Comparison of ENCODE assay signal across 9 mouse cellular contexts in the genomic region with DNA sequence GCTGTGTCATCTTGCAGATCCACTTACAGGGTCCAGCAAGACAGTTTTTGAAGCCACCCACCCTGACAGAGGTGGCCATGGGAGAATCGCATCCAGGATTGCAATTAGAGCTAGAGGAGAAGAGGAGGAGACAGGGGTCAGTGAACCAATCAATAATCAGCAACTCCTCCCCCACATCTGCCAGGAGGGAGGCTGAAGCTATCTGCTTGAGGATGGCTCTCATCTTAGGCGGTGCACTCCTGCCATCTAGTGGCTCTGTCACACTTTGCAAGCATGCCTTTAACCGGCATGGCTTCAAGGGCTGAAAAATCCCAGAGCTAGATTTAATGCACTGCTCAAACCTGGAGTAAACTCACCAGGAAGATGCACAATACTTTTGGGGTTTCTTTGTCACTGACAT.
DNase-seq lines count a peak whose midpoint lies in the region; ATAC-seq and TF ChIP-seq lines count a peak whose summit lies in the region.
"Had no signal": no experiment of that assay in that cellular context is flagged by ENCODE, and none has a peak within 500 bp of the region (broad histone marks: within the 10 kb centered on the region; RNA-seq: fewer than 3 reads in every experiment).

No protein-coding gene starts in this region.

- DNase-seq in CH12.LX (ENCODE audit: extremely low read depth): peak; percentile 91
- DNase-seq in brain, embryonic 14.5 days (ENCODE audit: low read depth): peak; percentile 96
- peak; percentile 90 for DNase-seq in forebrain, embryonic 11.5 days (ENCODE audit: low spot score)
- peak; percentile 20 for DNase-seq in heart, postnatal 25 days (ENCODE audit: low spot score)
- DNase-seq in large intestine, adult 2 months (ENCODE audit: low read depth, low spot score): peak; percentile 6
- peak; percentile 60 for DNase-seq in lung, adult 2 months
- DNase-seq in ovary, postnatal 10 days (ENCODE audit: low spot score): peak; percentile 44
- DNase-seq in thymus, postnatal 14 days: peak; percentile 57

- H3K27ac ChIP-seq in CH12.LX (ENCODE audit: insufficient read depth, low read depth): no peak overlapping the region
- H3K27ac ChIP-seq in forebrain, embryonic 11.5 days (ENCODE audit: low read depth, low read length): no peak overlapping the region
- H3K27ac ChIP-seq: heart, embryonic 13.5 days had no signal

- H3K9ac ChIP-seq in CH12.LX (ENCODE audit: insufficient read depth, low read depth): no peak overlapping the region
- H3K9ac ChIP-seq in forebrain, embryonic 11.5 days (ENCODE audit: low read length): no peak overlapping the region
- H3K9ac ChIP-seq: heart, embryonic 13.5 days had no signal

- no peak overlapping the region for H3K4me3 ChIP-seq in CH12.LX (replicated peaks in 1 of 3; ENCODE audit: low read depth in 2 of 3, low read length in 2 of 3, poor library complexity in 1 of 3)
- H3K4me3 ChIP-seq in forebrain, embryonic 11.5 days (ENCODE audit: low read depth, low read length): no peak overlapping the region
- H3K4me3 ChIP-seq in lung, adult 2 months (replicated peaks; ENCODE audit: extremely low read depth, low read depth, low read length): no peak overlapping the region
- H3K4me3 ChIP-seq: heart, embryonic 13.5 days had no signal

- peaks cover 0 to 10% of the 10 kb centered on the region in 2 experiments; a peak in 2 of 4 replicates for H3K4me1 ChIP-seq in CH12.LX (ENCODE audit: control insufficient read depth in 1 of 2, insufficient read depth in 2 of 2)
- peaks cover 3% of the 10 kb centered on the region; the same call in 1 of the 2 replicates for H3K4me1 ChIP-seq in forebrain, embryonic 11.5 days (replicated peaks; ENCODE audit: control insufficient read depth, insufficient read depth, low read length)
- H3K4me1 ChIP-seq in lung, adult 2 months (ENCODE audit: control insufficient read depth, insufficient read depth, low read length): no peaks in the 10 kb centered on the region
- H3K4me1 ChIP-seq: heart, embryonic 13.5 days had no signal

- dilution Hi-C loops in CH12.LX (cut with MboI; ENCODE audit: extremely low pct_ligation_motif_present, extremely low pct_unique_long_range_greater_than_20kb, low sequenced_read_pairs): no loop called here

- no peak; the same call in none of the 2 replicates for TF ChIP-seq RAD21 in CH12.LX (IDR thresholded peaks at IDR 0.05; ENCODE audit: low read depth, low read length)

- in situ Hi-C loops in CH12.LX (cut with MboI; ENCODE audit: low pct_ligation_motif_present, low pct_unique_long_range_greater_than_20kb, low sequenced_read_pairs): loop anchor here (25.0 kb wide), 4 partner anchors 296 to 771 kb away; no protein-coding TSS in a partner anchor

- H3K36me3 ChIP-seq in CH12.LX (replicated peaks in 1 of 2; ENCODE audit: control insufficient read depth in 1 of 2, insufficient read depth in 1 of 2, low read length in 1 of 2): no peaks in the 10 kb centered on the region
- H3K36me3 ChIP-seq in forebrain, embryonic 11.5 days (ENCODE audit: control insufficient read depth, insufficient read depth, low read length): no peaks in the 10 kb centered on the region
- H3K36me3 ChIP-seq: heart, embryonic 13.5 days had no signal

- no peaks in the 10 kb centered on the region for H3K27me3 ChIP-seq in CH12.LX (replicated peaks)
- H3K27me3 ChIP-seq in forebrain, embryonic 11.5 days (ENCODE audit: control insufficient read depth, insufficient read depth, low read length): no peaks in the 10 kb centered on the region
- H3K27me3 ChIP-seq: heart, embryonic 13.5 days had no signal

- peak; percentile 90 to 94 for TF ChIP-seq CTCF in CH12.LX (conservative IDR thresholded peaks at IDR 0.05 in 1 of 2, IDR thresholded peaks at IDR 0.05 in 1 of 2; ENCODE audit: low read depth in 2 of 2, low read length in 2 of 2)
- TF ChIP-seq CTCF in brain, embryonic 14.5 days (IDR thresholded peaks at IDR 0.05; ENCODE audit: borderline replicate concordance, extremely low read depth, insufficient read depth, insufficient read length): peak; percentile 99
- peak; percentile 97 for TF ChIP-seq CTCF in lung, adult 2 months (IDR thresholded peaks at IDR 0.05; ENCODE audit: insufficient read depth, low read length)

- no peaks in the 10 kb centered on the region for H3K79me2 ChIP-seq in CH12.LX (replicated peaks; ENCODE audit: control insufficient read depth, extremely low read depth, insufficient read depth, poor library complexity, severe bottlenecking)

- H3K9me3 ChIP-seq in CH12.LX (replicated peaks; ENCODE audit: low read length): no peaks in the 10 kb centered on the region
- H3K9me3 ChIP-seq in forebrain, embryonic 11.5 days (ENCODE audit: control insufficient read depth, low read length): no peaks in the 10 kb centered on the region
- H3K9me3 ChIP-seq: heart, embryonic 13.5 days had no signal

- H3K4me2 ChIP-seq in CH12.LX (ENCODE audit: insufficient read depth, low read depth, poor library complexity, severe bottlenecking): no peak overlapping the region; the same call in 1 of the 2 replicates
- H3K4me2 ChIP-seq in forebrain, embryonic 11.5 days (ENCODE audit: low read depth, low read length, severe bottlenecking): 0 out of 2 replicates have a peak overlapping the region, but pooled peaks have one; percentile 11
- H3K4me2 ChIP-seq: heart, embryonic 13.5 days had no signal

- no peak for TF ChIP-seq POLR2A in CH12.LX (IDR thresholded peaks at IDR 0.05; ENCODE audit: low read depth, low read length)
- no peak for TF ChIP-seq POLR2A in brain, embryonic 14.5 days (IDR thresholded peaks at IDR 0.05; ENCODE audit: borderline replicate concordance, extremely low read depth, insufficient read depth, insufficient read length, poor library complexity, severe bottlenecking)
- TF ChIP-seq POLR2A in lung, adult 2 months (IDR thresholded peaks at IDR 0.05; ENCODE audit: borderline replicate concordance, extremely low read depth, low read depth, low read length): no peak

- WGBS in forebrain, embryonic 11.5 days: 0% methylated on average over 3 of the region's 3 CpGs
- 2% methylated on average over 3 of the region's 3 CpGs for WGBS in large intestine, adult 2 months
- under 1% methylated on average over 3 of the region's 3 CpGs for WGBS in lung, adult 2 months

- TF ChIP-seq EP300 in CH12.LX (IDR thresholded peaks at IDR 0.05; ENCODE audit: low read length): no peak

- intact Hi-C loops in heart, postnatal 25 days (cut with DNase I): loop anchor here (2.0 to 10.0 kb wide), 2 partner anchors 294 to 548 kb away; no protein-coding TSS in a partner anchor

- peak; percentile 93 for ATAC-seq in forebrain, embryonic 11.5 days (replicated peaks; ENCODE audit: low FRiP score)

TF ChIP-seq in CH12.LX, 34 proteins besides CTCF, POLR2A, EP300 and RAD21:
- TF ChIP-seq HCFC1 (IDR thresholded peaks at IDR 0.05; ENCODE audit: low read depth, low read length) (no peak), MAZ (IDR thresholded peaks at IDR 0.05; ENCODE audit: low read depth, low read length) (no peak), ZC3H11A (IDR thresholded peaks at IDR 0.05; ENCODE audit: low read depth, low read length) (no peak), MAFK (IDR thresholded peaks at IDR 0.05; ENCODE audit: insufficient replicate concordance, low read length) (no peak), ELF1 (IDR thresholded peaks at IDR 0.05; ENCODE audit: low read depth, low read length) (no peak), POLR2AphosphoS2 (IDR thresholded peaks at IDR 0.05; ENCODE audit: low read depth, low read length) (no peak), IRF4 (IDR thresholded peaks at IDR 0.05; ENCODE audit: low read depth, low read length) (no peak), RCOR1 (conservative IDR thresholded peaks at IDR 0.05; ENCODE audit: low read depth, low read length) (no peak), NELFE (IDR thresholded peaks at IDR 0.05; ENCODE audit: low read depth, low read length) (no peak), USF2 (conservative IDR thresholded peaks at IDR 0.05; ENCODE audit: low read depth, low read length) (no peak), USF1 (IDR thresholded peaks at IDR 0.05; ENCODE audit: low read depth, low read length) (no peak), ZNF384 (IDR thresholded peaks at IDR 0.05; ENCODE audit: low read depth, low read length) (no peak), GABPA (IDR thresholded peaks at IDR 0.05; ENCODE audit: insufficient replicate concordance, low read depth, low read length) (no peak), BHLHE40 (IDR thresholded peaks at IDR 0.05; ENCODE audit: low read depth, low read length) (no peak), CHD2 (IDR thresholded peaks at IDR 0.05; ENCODE audit: low read length) (peak; percentile 79), UBTF (IDR thresholded peaks at IDR 0.05; ENCODE audit: low read depth, low read length) (no peak), TCF12 (IDR thresholded peaks at IDR 0.05; ENCODE audit: low read depth, low read length) (no peak), JUN (IDR thresholded peaks at IDR 0.05; ENCODE audit: insufficient read depth, low read depth, low read length) (no peak), MYC (IDR thresholded peaks at IDR 0.05; ENCODE audit: low read depth, low read length) (peak; percentile 73; the same call in 1 of the 2 replicates), NRF1 (IDR thresholded peaks at IDR 0.05; ENCODE audit: low read depth, low read length) (no peak), E2F4 (IDR thresholded peaks at IDR 0.05; ENCODE audit: insufficient replicate concordance, low read depth, low read length) (no peak), MXI1 (IDR thresholded peaks at IDR 0.05; ENCODE audit: low read depth, low read length) (no peak), ZKSCAN1 (IDR thresholded peaks at IDR 0.05; ENCODE audit: borderline replicate concordance, low read depth, low read length) (no peak), ZMIZ1 (IDR thresholded peaks at IDR 0.05; ENCODE audit: low read depth, low read length) (no peak), PAX5 (IDR thresholded peaks at IDR 0.05; ENCODE audit: low read length) (no peak), SIN3A (IDR thresholded peaks at IDR 0.05; ENCODE audit: low read length) (no peak), JUND (conservative IDR thresholded peaks at IDR 0.05; ENCODE audit: low read depth, low read length) (no peak), SMC3 (IDR thresholded peaks at IDR 0.05; ENCODE audit: low read depth, low read length) (peak; percentile 81), MAX (IDR thresholded peaks at IDR 0.05; ENCODE audit: low read length) (peak; percentile 55; the same call in 1 of the 2 replicates), MEF2A (IDR thresholded peaks at IDR 0.05; ENCODE audit: borderline replicate concordance, low read depth, low read length) (no peak), ETS1 (conservative IDR thresholded peaks at IDR 0.05; ENCODE audit: low read depth, low read length) (no peak), KAT2A (IDR thresholded peaks at IDR 0.05; ENCODE audit: insufficient replicate concordance, low read length) (no peak), TBP (conservative IDR thresholded peaks at IDR 0.05; ENCODE audit: low read depth, low read length) (no peak)

Comparison
In these comparisons a context has a peak if more than half of its experiments do, and no peak if none do; other contexts are left out.
1. DNase-seq: peak in every context shown above with its lines; median percentile 96 in brain, embryonic 14.5 days; 91 in CH12.LX; 90 in forebrain, embryonic 11.5 days; 60 in lung, adult 2 months; 57 in thymus, postnatal 14 days; 44 in ovary, postnatal 10 days; 20 in heart, postnatal 25 days; 6 in large intestine, adult 2 months.